Mouse (Mus musculus): ENCODE measurements around the gene Wwox.

DNA sequence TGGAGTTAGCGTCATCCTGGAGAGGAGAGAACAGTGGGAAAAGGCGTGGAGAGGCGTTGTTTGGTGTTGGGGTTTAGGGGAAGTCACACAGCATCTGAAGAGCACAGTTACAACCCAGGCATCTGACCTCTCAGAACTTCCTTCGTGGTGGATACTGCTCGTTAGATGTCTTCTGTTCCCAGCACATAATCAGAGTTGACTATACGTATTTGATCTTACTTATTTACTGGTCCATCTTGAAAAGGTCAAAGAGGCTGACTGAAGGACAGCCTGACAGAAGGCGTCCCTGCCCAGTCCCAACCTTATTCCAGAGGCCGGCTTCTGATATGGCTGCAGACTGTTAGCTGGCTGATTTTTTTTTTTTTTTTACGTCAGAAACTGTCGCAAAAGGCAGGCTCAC is 90.1 kb downstream of the Wwox start:
- TF ChIP-seq CTCF (IDR thresholded peaks at IDR 0.05): no peak
- TF ChIP-seq EP300 (IDR thresholded peaks at IDR 0.05): no peak

All from lung, postnatal 0 days (tissue).